Mouse (Mus musculus) stomach, postnatal 0 days (tissue): ENCODE measurements at regions not wholly inside any gene's neighbourhood (a gene's known extent, or its start where the extent isn't known, plus 50 kb on each side); places are given as distances from the start of the nearest gene placed in this dataset.

Experiments used
- ATAC-seq: fragments of 200-750 bp; cut with Nextera tagmentation; 2 replicates; pipeline ENCODE4 v1.8.0; 2017; ENCODE audit not compliant: low FRiP score, low TSS enrichment
- DNase-seq: peaks from one replicate; pipeline ENCODE4 v3.0.0-alpha.2; 2016; ENCODE audit warnings: low spot score
- H3K27ac ChIP-seq: fragments of 300-500 bp; sonication (generic); replicated peaks from 2 replicates; pipeline ENCODE4 v1.5.1; 2014; ENCODE audit warnings: mild to moderate bottlenecking, control low read depth
- H3K27me3 ChIP-seq: fragments of 300-500 bp; sonication (generic); 2 replicates; pipeline ENCODE4 v1.6.1; 2014; ENCODE audit warnings: low read length; ENCODE audit not compliant: control insufficient read depth, insufficient read depth
- H3K36me3 ChIP-seq: fragments of 300-500 bp; sonication (generic); 2 replicates; pipeline ENCODE4 v1.6.1; 2014; ENCODE audit warnings: low read length, mixed read lengths; ENCODE audit not compliant: control insufficient read depth, insufficient read depth
- H3K4me1 ChIP-seq: fragments of 300-500 bp; sonication (generic); replicated peaks from 2 replicates; pipeline ENCODE4 v1.6.1; 2014; ENCODE audit warnings: antibody characterized with exemption; ENCODE audit not compliant: control insufficient read depth, insufficient read depth
- H3K4me2 ChIP-seq: fragments of 300-500 bp; sonication (generic); replicated peaks from 2 replicates; pipeline ENCODE4 v1.6.1; 2014; ENCODE audit warnings: low read depth, mild to moderate bottlenecking, control low read depth, moderate library complexity
- H3K4me3 ChIP-seq: fragments of 300-500 bp; sonication (generic); 2 replicates; pipeline ENCODE4 v1.5.1; 2014; ENCODE audit warnings: low read depth, low read length, control low read depth
- H3K9ac ChIP-seq: fragments of 300-500 bp; sonication (generic); 2 replicates; pipeline ENCODE4 v1.6.1; 2014; ENCODE audit warnings: mild to moderate bottlenecking, low read length, control low read depth, mixed read lengths
- H3K9me3 ChIP-seq: fragments of 300-500 bp; sonication (generic); 2 replicates; pipeline ENCODE4 v1.6.1; 2016; ENCODE audit warnings: low read length; ENCODE audit not compliant: control insufficient read depth
- CTCF ChIP-seq: IDR thresholded peaks from 2 replicates; pipeline ENCODE4 v1.5.1; 2016; ENCODE audit warnings: antibody characterized with exemption, low read depth, mild to moderate bottlenecking, moderate library complexity
- EP300 ChIP-seq: optimal IDR thresholded peaks from 2 replicates; pipeline ENCODE3; 2016; ENCODE audit warnings: antibody characterized with exemption
- WGBS: fragments of 180-500 bp; shearing (Covaris S2); extraction: QIAGEN DNeasy Blood & Tissue Kit; methylation state at CpG from one replicate; pipeline ENCODE4 v1.1.7; 2014; 5-methylcytosine and 5-hydroxymethylcytosine counted together

DNA sequence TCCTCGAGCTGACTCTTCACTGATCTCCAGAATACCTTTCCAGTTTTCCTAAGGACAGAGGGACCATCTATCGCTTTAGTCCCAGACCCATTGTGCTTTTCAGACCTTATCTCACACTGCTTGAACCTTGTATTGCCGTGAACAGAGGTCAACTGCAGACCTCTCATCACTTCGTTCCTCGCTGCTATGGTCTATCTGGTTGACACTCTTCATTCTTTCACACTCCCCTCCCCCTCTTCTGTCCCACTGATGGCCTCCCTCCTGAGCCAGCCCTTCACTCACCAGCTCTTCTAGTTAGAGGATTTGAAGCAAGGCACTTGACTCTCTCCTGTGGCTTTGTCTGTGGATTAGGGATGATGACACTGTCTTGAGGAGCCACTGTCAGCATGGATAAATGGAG, 150.4 kb upstream of the Pbx1 start:
- H3K4me2 ChIP-seq, result no peak overlapping the region
- no peak overlapping the region for H3K27ac ChIP-seq
- no peaks in the 10 kb centered on the region for H3K36me3 ChIP-seq
- H3K27me3 ChIP-seq, result no peaks in the 10 kb centered on the region
- no peak overlapping the region for H3K9ac ChIP-seq
- no peaks in the 10 kb centered on the region for H3K9me3 ChIP-seq
- TF ChIP-seq EP300 (no peak), CTCF (no peak)
- no peak for ATAC-seq
- no peaks in the 10 kb centered on the region for H3K4me1 ChIP-seq
- WGBS, result 67% methylated on average over 5 of the region's 5 CpGs
- no peak overlapping the region for H3K4me3 ChIP-seq
- DNase-seq, result no peak

DNA sequence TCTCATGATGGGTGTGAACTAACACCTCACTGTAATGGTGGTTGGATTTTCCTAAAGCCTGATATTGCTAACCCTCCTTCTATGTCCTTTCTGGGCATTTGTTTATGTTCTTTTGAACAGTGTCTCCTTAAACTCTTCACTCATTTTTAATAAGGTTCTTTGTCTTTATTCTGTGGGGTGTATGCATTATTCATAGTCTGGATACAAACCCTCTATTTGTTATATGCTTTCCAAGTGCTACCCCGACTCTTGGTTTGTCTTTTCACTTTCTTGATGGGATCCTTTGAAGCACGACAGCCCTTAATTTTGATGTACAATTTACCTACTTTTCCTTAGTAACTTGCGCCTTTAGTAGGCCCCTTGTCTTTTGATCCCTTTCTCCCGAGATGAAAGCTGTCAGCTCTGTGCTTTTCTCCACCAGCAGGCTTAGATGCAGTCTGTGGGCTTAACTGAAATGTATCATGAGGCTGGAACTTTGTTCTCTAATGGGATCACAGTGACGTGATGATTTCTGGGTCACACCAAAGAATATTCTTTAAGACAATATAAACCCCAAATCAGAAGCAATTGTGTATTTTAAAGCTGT, 138.0 kb upstream of the Pbx1 start:
- ATAC-seq (no peak), DNase-seq (no peak)
- Histone ChIP-seq H3K27ac (no peak overlapping the region), H3K9ac (no peak overlapping the region), H3K4me1 (no peaks in the 10 kb centered on the region), H3K4me2 (no peak overlapping the region), H3K4me3 (no peak overlapping the region), H3K36me3 (no peaks in the 10 kb centered on the region), H3K9me3 (no peaks in the 10 kb centered on the region), H3K27me3 (no peaks in the 10 kb centered on the region)
- TF ChIP-seq CTCF (no peak), EP300 (no peak)
- WGBS, result 65% methylated on average over 5 of the region's 5 CpGs

DNA sequence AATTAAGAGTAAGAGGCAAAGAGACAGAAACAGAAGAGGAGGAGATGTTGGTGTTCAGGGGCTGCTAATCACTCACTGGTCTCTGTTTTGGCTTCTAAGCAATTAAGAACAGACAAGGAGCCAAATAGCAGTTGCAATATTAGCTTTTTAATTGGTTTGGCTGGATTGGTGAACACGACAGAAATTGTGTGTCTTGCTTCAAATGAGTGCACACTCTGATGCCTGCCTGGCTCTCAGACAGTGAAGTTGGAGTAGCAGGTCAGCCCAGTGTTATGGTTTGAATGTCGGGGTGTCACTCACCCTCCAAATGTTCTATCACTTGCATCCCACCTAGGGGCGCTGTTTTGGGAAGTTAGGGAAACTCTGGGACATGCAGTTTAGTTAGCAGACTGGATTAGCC, 120.3 kb upstream of the Pbx1 start:
- WGBS, result 88% methylated on average over 3 of the region's 3 CpGs
- no peak overlapping the region for H3K4me3 ChIP-seq
- DNase-seq, result no peak
- no peaks in the 10 kb centered on the region for H3K4me1 ChIP-seq
- TF ChIP-seq CTCF, result no peak
- TF ChIP-seq EP300, result no peak
- H3K36me3 ChIP-seq, result no peaks in the 10 kb centered on the region
- H3K9me3 ChIP-seq, result no peaks in the 10 kb centered on the region
- H3K9ac ChIP-seq, result no peak overlapping the region
- H3K27ac ChIP-seq, result no peak overlapping the region
- H3K4me2 ChIP-seq, result no peak overlapping the region
- ATAC-seq, result no peak
- H3K27me3 ChIP-seq, result no peaks in the 10 kb centered on the region

DNA sequence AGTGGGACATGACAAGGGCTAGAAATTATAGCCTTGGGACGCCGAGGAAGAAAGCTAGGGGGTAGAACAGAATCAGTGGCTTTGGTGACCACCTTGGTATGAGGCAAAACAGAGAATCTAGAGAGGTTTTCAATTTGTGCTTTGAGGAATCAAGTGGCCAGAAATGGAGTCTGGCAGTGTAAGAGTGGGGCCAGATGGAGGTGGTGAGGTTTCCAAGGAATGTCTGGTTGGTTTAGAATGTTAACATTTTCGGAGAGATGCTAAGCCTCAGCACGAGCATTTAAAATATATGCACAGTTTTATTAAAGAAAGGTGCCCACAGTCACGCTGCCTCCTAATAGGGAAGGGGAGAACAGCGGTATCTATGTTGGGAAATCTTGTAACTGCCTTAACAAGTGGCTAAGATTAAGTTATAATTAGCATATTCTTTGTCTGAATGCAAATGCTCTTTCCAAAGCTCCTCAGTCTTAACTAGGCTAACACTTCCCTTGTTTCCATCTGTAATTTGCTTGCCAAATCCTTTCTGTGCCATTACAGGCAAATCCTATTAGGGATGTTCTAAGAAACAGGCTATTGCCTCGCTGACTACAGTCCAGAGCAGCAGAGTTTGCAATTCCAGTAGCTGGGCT, 117.9 kb upstream of the Pbx1 start:
- no peaks in the 10 kb centered on the region for H3K4me1 ChIP-seq
- no peak overlapping the region for H3K4me2 ChIP-seq
- TF ChIP-seq CTCF, result no peak
- H3K9me3 ChIP-seq, result no peaks in the 10 kb centered on the region
- H3K27ac ChIP-seq, result no peak overlapping the region
- no peak overlapping the region for H3K4me3 ChIP-seq
- H3K9ac ChIP-seq, result no peak overlapping the region
- 54% methylated on average over 7 of the region's 7 CpGs for WGBS
- ATAC-seq (no peak), DNase-seq (no peak)
- H3K27me3 ChIP-seq, result no peaks in the 10 kb centered on the region
- H3K36me3 ChIP-seq, result no peaks in the 10 kb centered on the region

GRCm38 (mm10) chr1:168546156-168546555, 114.1 kb upstream of the Pbx1 start:
- TF ChIP-seq CTCF (no peak), EP300 (no peak)
- no peak overlapping the region for H3K9ac ChIP-seq
- no peaks in the 10 kb centered on the region for H3K9me3 ChIP-seq
- H3K36me3 ChIP-seq, result no peaks in the 10 kb centered on the region
- H3K27me3 ChIP-seq, result no peaks in the 10 kb centered on the region
- ATAC-seq (no peak), DNase-seq (no peak)
- no peak overlapping the region for H3K4me2 ChIP-seq
- WGBS, result 83% methylated on average over 3 of the region's 3 CpGs
- no peaks in the 10 kb centered on the region for H3K4me1 ChIP-seq
- no peak overlapping the region for H3K4me3 ChIP-seq
- no peak overlapping the region for H3K27ac ChIP-seq

- Histone ChIP-seq H3K4me3 (no peak overlapping the region), H3K27me3 (no peaks in the 10 kb centered on the region), H3K4me2 (no peak overlapping the region), H3K4me1 (no peaks in the 10 kb centered on the region), H3K9me3 (no peaks in the 10 kb centered on the region), H3K9ac (no peak overlapping the region), H3K27ac (no peak overlapping the region), H3K36me3 (no peaks in the 10 kb centered on the region)
- 44% methylated on average over 7 of the region's 7 CpGs for WGBS
- DNase-seq, result no peak
- no peak for ATAC-seq
- TF ChIP-seq CTCF, result no peak
- TF ChIP-seq EP300, result no peak
These were observed 113.2 kb upstream of the Pbx1 start for GRCm38 (mm10) chr1:168545072-168545780.
